Mouse (Mus musculus) kidney, postnatal 14 days (tissue): ENCODE results near the gene Snx6.

Experiments
- DNase-seq: peaks from one replicate; pipeline ENCODE4 v3.0.0; 2022; ENCODE audit warnings: mixed read lengths

Gene Snx6

GRCm38 (mm10) chr12:54697791-54698250, 97.7 kb downstream of the Snx6 start:
- DNase-seq, result no peak

GRCm38 (mm10) chr12:54697003-54697597, 98.4 kb downstream of the Snx6 start:
- DNase-seq, result peak; percentile 27
